Mouse (Mus musculus) spleen, adult 2 months (tissue): ENCODE data around the gene Laptm4a.

ENCODE experiments used
- CTCF ChIP-seq: fragments of 200-500 bp; IDR thresholded peaks from 2 replicates; pipeline ENCODE4 v1.5.1; 2011; ENCODE audit warnings: mild to moderate bottlenecking, inconsistent platforms; ENCODE audit not compliant: insufficient read depth, insufficient read length, insufficient replicate concordance; ENCODE audit errors: extremely low read depth
- POLR2A ChIP-seq: fragments of 200-500 bp; IDR thresholded peaks from 2 replicates; pipeline ENCODE4 v1.6.1; 2011; ENCODE audit warnings: low read depth, low read length, inconsistent platforms

GRCm38 (mm10) chr12:8973820-8974465, 52.5 kb downstream of the Laptm4a start, which contains the start of gene Wdr35:
- TF ChIP-seq CTCF, result no peak
- no peak; the same call in 1 of the 2 replicates for TF ChIP-seq POLR2A
